In the genomic region with DNA sequence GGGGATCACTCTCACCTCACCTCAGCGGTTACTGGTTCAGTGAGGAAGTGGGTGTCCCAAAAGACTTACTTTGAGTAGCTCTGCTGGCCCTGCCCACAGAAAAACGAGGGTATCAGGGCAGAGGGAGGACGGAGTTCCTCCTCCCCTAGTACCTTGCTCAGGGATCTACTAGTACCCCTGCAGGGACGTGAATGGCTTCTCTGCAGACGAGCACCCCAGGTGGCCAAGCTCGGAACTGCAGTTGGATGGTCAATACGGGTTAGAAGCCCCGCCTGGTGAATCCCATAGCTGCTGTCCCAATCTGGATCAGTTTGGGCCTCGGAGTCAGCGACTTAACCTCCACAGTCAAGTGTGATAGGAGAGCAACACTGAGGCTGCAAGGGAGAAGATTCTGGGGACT, we compare ENCODE assay signal across 8 mouse cellular contexts. TPM values are rescaled to one million over a fixed set of nuclear protein-coding genes. Genes with fewer than 3 reads are reported as not detected.
DNase-seq lines count a peak whose midpoint lies in the region; ATAC-seq and TF ChIP-seq lines count a peak whose summit lies in the region.

No protein-coding gene starts in this region.

- TF ChIP-seq EP300 in MEL (IDR thresholded peaks at IDR 0.05; ENCODE audit: low read depth in 1 of 2, low read length in 2 of 2) = no peak

- H3K27me3 ChIP-seq in MEL (ENCODE audit: control insufficient read depth in 1 of 2, insufficient read depth in 2 of 2, low read length in 2 of 2) = no peaks in the 10 kb centered on the region
- no peaks in the 10 kb centered on the region for H3K27me3 ChIP-seq in cerebellum, adult 2 months (ENCODE audit: control insufficient read depth, insufficient read depth, low read length)
- H3K27me3 ChIP-seq in forebrain, postnatal 0 days (ENCODE audit: insufficient read depth, low read length) = no peaks in the 10 kb centered on the region
- H3K27me3 ChIP-seq in lung, embryonic 14.5 days (ENCODE audit: insufficient read depth, low read length) = no peaks in the 10 kb centered on the region
- no peaks in the 10 kb centered on the region for H3K27me3 ChIP-seq in thymus, adult 2 months (ENCODE audit: control insufficient read depth, insufficient read depth, low read length)

- H3K27ac ChIP-seq in MEL (ENCODE audit: control insufficient read depth, low read depth, low read length) = no peak overlapping the region
- H3K27ac ChIP-seq in cerebellum, adult 2 months (ENCODE audit: insufficient read depth, low read length) = no peak overlapping the region
- H3K27ac ChIP-seq in forebrain, postnatal 0 days (ENCODE audit: low read depth, low read length) = no peak overlapping the region
- H3K27ac ChIP-seq in layer of hippocampus, adult 2 months = no peak overlapping the region
- H3K27ac ChIP-seq in lung, embryonic 14.5 days (ENCODE audit: low read depth) = no peak overlapping the region
- no peak overlapping the region for H3K27ac ChIP-seq in olfactory bulb, adult 2 months (ENCODE audit: insufficient read depth, low read depth, low read length)
- H3K27ac ChIP-seq in thymus, adult 2 months (ENCODE audit: control insufficient read depth, insufficient read depth, low read length) = no peak overlapping the region

- H3K4me3 ChIP-seq in MEL (ENCODE audit: control insufficient read depth in 1 of 2, insufficient read depth in 1 of 2, low read depth in 2 of 2, low read length in 2 of 2) = no peak overlapping the region; a peak in 1 of 4 replicates
- no peak overlapping the region for H3K4me3 ChIP-seq in cerebellum, adult 2 months (replicated peaks; ENCODE audit: insufficient read depth, low read depth, low read length)
- no peak overlapping the region for H3K4me3 ChIP-seq in forebrain, postnatal 0 days (ENCODE audit: low read depth, low read length)
- H3K4me3 ChIP-seq in layer of hippocampus, adult 2 months = peak overlapping the region; percentile 9; the same call in 1 of the 2 replicates
- H3K4me3 ChIP-seq in lung, embryonic 14.5 days (ENCODE audit: low read depth, low read length) = no peak overlapping the region
- H3K4me3 ChIP-seq in olfactory bulb, adult 2 months (ENCODE audit: insufficient read depth, low read depth, low read length) = no peak overlapping the region
- H3K4me3 ChIP-seq in thymus, adult 2 months (ENCODE audit: control insufficient read depth, insufficient read depth, low read length) = no peak overlapping the region

- peak overlapping the region; percentile 33 for H3K4me2 ChIP-seq in forebrain, postnatal 0 days (ENCODE audit: low read depth)
- peak overlapping the region; percentile 39 for H3K4me2 ChIP-seq in lung, embryonic 14.5 days

- peak; percentile 13 for TF ChIP-seq RAD21 in MEL (IDR thresholded peaks at IDR 0.05; ENCODE audit: low read depth, low read length)

- peak; percentile 86 for DNase-seq in MEL (ENCODE audit: low read depth, low spot score)
- DNase-seq in cerebellum, adult 2 months = peak; percentile 83 to 91
- DNase-seq in forebrain, postnatal 0 days = peak; percentile 92
- peak; percentile 82 to 96 for DNase-seq in layer of hippocampus, adult 2 months (ENCODE audit: low spot score in 2 of 2)
- peak; percentile 96 for DNase-seq in lung, embryonic 14.5 days
- peak; percentile 92 for DNase-seq in thymus, adult 2 months

- H3K9ac ChIP-seq in MEL (ENCODE audit: control insufficient read depth, low read depth, low read length, poor library complexity, severe bottlenecking) = no peak overlapping the region
- H3K9ac ChIP-seq in forebrain, postnatal 0 days = no peak overlapping the region
- H3K9ac ChIP-seq in lung, embryonic 14.5 days = no peak overlapping the region

- H3K79me2 ChIP-seq in MEL (ENCODE audit: control insufficient read depth, insufficient read depth, low read length, poor library complexity) = no peaks in the 10 kb centered on the region

- no peaks in the 10 kb centered on the region for H3K9me3 ChIP-seq in MEL (replicated peaks; ENCODE audit: insufficient read depth, low read length)
- H3K9me3 ChIP-seq in forebrain, postnatal 0 days (ENCODE audit: low read length) = no peaks in the 10 kb centered on the region
- no peaks in the 10 kb centered on the region for H3K9me3 ChIP-seq in lung, embryonic 14.5 days (ENCODE audit: low read depth, low read length)

- TF ChIP-seq POLR2A in MEL (IDR thresholded peaks at IDR 0.05; ENCODE audit: control insufficient read depth in 1 of 2, insufficient read depth in 1 of 2, low read depth in 1 of 2, low read length in 2 of 2, poor library complexity in 1 of 2) = no peak
- no peak for TF ChIP-seq POLR2A in cerebellum, adult 2 months (IDR thresholded peaks at IDR 0.05; ENCODE audit: borderline replicate concordance, insufficient read depth, low read length)
- no peak for TF ChIP-seq POLR2A in olfactory bulb, adult 2 months (IDR thresholded peaks at IDR 0.05; ENCODE audit: insufficient read depth, low read depth, low read length)
- no peak for TF ChIP-seq POLR2A in thymus, adult 2 months (IDR thresholded peaks at IDR 0.05; ENCODE audit: control insufficient read depth, extremely low read depth, insufficient read depth, low read length, poor library complexity)

- TF ChIP-seq CTCF in MEL (IDR thresholded peaks at IDR 0.05 in 2 of 3, conservative IDR thresholded peaks at IDR 0.05 in 1 of 3; ENCODE audit: control insufficient read depth in 1 of 3, insufficient read depth in 1 of 3, low read depth in 2 of 3, low read length in 3 of 3, poor library complexity in 1 of 3, severe bottlenecking in 1 of 3) = peak; percentile 72 to 91 (median 76)
- TF ChIP-seq CTCF in cerebellum, adult 2 months (IDR thresholded peaks at IDR 0.05; ENCODE audit: borderline replicate concordance, insufficient read depth, low read depth, low read length) = peak; percentile 87
- TF ChIP-seq CTCF in forebrain, postnatal 0 days (IDR thresholded peaks at IDR 0.05; ENCODE audit: low read depth) = peak; percentile 96
- peak; percentile 83 for TF ChIP-seq CTCF in layer of hippocampus, adult 2 months (conservative IDR thresholded peaks at IDR 0.05)
- TF ChIP-seq CTCF in lung, embryonic 14.5 days (IDR thresholded peaks at IDR 0.05; ENCODE audit: low read depth) = peak; percentile 93
- TF ChIP-seq CTCF in olfactory bulb, adult 2 months (IDR thresholded peaks at IDR 0.05; ENCODE audit: insufficient read depth, low read depth, low read length) = peak; percentile 65
- peak; percentile 84; the same call in 1 of the 2 replicates for TF ChIP-seq CTCF in thymus, adult 2 months (IDR thresholded peaks at IDR 0.05; ENCODE audit: borderline replicate concordance, control insufficient read depth, extremely low read depth, insufficient read depth, low read length, poor library complexity)

- H3K36me3 ChIP-seq in MEL (ENCODE audit: control insufficient read depth in 1 of 2, insufficient read depth in 2 of 2, low read length in 2 of 2) = no peaks in the 10 kb centered on the region
- no peaks in the 10 kb centered on the region for H3K36me3 ChIP-seq in forebrain, postnatal 0 days (ENCODE audit: insufficient read depth)
- no peaks in the 10 kb centered on the region for H3K36me3 ChIP-seq in lung, embryonic 14.5 days (ENCODE audit: insufficient read depth)
- H3K36me3 ChIP-seq in thymus, adult 2 months (ENCODE audit: control insufficient read depth, insufficient read depth, low read length) = no peaks in the 10 kb centered on the region

- 5% methylated on average over 10 of the region's 10 CpGs for WGBS in cerebellum, adult 2 months
- WGBS in forebrain, postnatal 0 days = 7% methylated on average over 10 of the region's 10 CpGs
- 6% methylated on average over 10 of the region's 10 CpGs for WGBS in lung, embryonic 14.5 days
- WGBS in olfactory bulb, adult 2 months = 7% methylated on average over 10 of the region's 10 CpGs
- WGBS in thymus, adult 2 months = 8% methylated on average over 10 of the region's 10 CpGs

- H3K4me1 ChIP-seq in MEL (ENCODE audit: control insufficient read depth in 1 of 2, insufficient read depth in 2 of 2, low read length in 2 of 2) = no peaks in the 10 kb centered on the region
- peaks cover 6% of the 10 kb centered on the region for H3K4me1 ChIP-seq in cerebellum, adult 2 months (ENCODE audit: control insufficient read depth, insufficient read depth, low read length)
- H3K4me1 ChIP-seq in forebrain, postnatal 0 days (ENCODE audit: insufficient read depth) = 0 out of 2 replicates have a peak, but pooled peaks cover 4% of the 10 kb centered on the region
- H3K4me1 ChIP-seq in lung, embryonic 14.5 days (ENCODE audit: insufficient read depth) = no peaks in the 10 kb centered on the region; the same call in 1 of the 2 replicates
- H3K4me1 ChIP-seq in olfactory bulb, adult 2 months (ENCODE audit: control insufficient read depth, insufficient read depth, low read length) = peaks cover 16% of the 10 kb centered on the region
- H3K4me1 ChIP-seq in thymus, adult 2 months (replicated peaks; ENCODE audit: control insufficient read depth, insufficient read depth, low read length) = peaks cover 9% of the 10 kb centered on the region

- ATAC-seq in forebrain, postnatal 0 days = peak; percentile 67
- ATAC-seq in hematopoietic stem cell, adult 5-6 weeks (replicated peaks in 1 of 2; ENCODE audit: insufficient read depth in 1 of 2, low FRiP score in 2 of 2, low TSS enrichment in 1 of 2, low read depth in 1 of 2, poor library complexity in 2 of 2, severe bottlenecking in 2 of 2) = peak; percentile 67 to 76; a peak in 2 of 4 replicates
- 0 out of 2 replicates have a peak, but pooled peaks have one; percentile 51 for ATAC-seq in lung, embryonic 14.5 days (ENCODE audit: insufficient read depth)

RNA-seq across cellular contexts. Expression of a gene that starts 12.8 kb away (rescaled TPM):
- not detected in 2 replicates for total RNA-seq in MEL (2012; rRNA removed)
- not detected for polyA plus RNA-seq in MEL (2012; ENCODE audit: insufficient read depth in 1 of 2, insufficient read length in 2 of 2, low read depth in 1 of 2, low replicate concordance in 2 of 2, missing spikeins in 1 of 2)
- polyA plus RNA-seq in cerebellum, adult 2 months (2012; rRNA removed) = 2.1 and 3.1 TPM in 2 replicates
- total RNA-seq in forebrain, postnatal 0 days (2014; rRNA removed) = 22.6 and 22.7 TPM in 2 replicates
- polyA plus RNA-seq in forebrain, postnatal 0 days (2015; fragmentation: Nextera tagmentation; extraction: Ambion mirVana) = 15.9 and 16.6 TPM in 2 replicates
- 3.1 TPM in 1 of 2 replicates, not detected in the other for total RNA-seq in hematopoietic stem cell, adult 5-6 weeks (2017)
- total RNA-seq in layer of hippocampus, adult 2 months (2021) = 10 to 100 TPM; 10.2 to 10.9 TPM
- polyA plus RNA-seq in lung, embryonic 14.5 days (2014; fragmentation: Nextera tagmentation; extraction: Ambion mirVana) = 1.2 and 1.5 TPM in 2 replicates
- not detected in 2 replicates for polyA plus RNA-seq in olfactory bulb, adult 2 months (2012; ENCODE audit: insufficient read depth, insufficient read length, low replicate concordance, missing spikeins)
- polyA plus RNA-seq in thymus, adult 2 months (2012; rRNA removed) = 220 and 236 TPM in 2 replicates

RNA-seq across cellular contexts. Expression of a gene that starts 14.1 kb away (rescaled TPM):
- total RNA-seq in MEL (2012; rRNA removed) = not detected in 2 replicates
- polyA plus RNA-seq in MEL (2012; ENCODE audit: insufficient read depth in 1 of 2, insufficient read length in 2 of 2, low read depth in 1 of 2, low replicate concordance in 2 of 2, missing spikeins in 1 of 2) = not detected
- polyA plus RNA-seq in cerebellum, adult 2 months (2012; rRNA removed) = 23.4 and 27.0 TPM in 2 replicates
- 28.9 and 42.6 TPM in 2 replicates for total RNA-seq in forebrain, postnatal 0 days (2014; rRNA removed)
- 13.4 and 19.6 TPM in 2 replicates for polyA plus RNA-seq in forebrain, postnatal 0 days (2015; fragmentation: Nextera tagmentation; extraction: Ambion mirVana)
- not detected in 2 replicates for total RNA-seq in hematopoietic stem cell, adult 5-6 weeks (2017)
- 100 to 1,000 TPM in 1 of 2 experiments, 10 to 100 TPM in 1; 95.8 to 102 TPM for total RNA-seq in layer of hippocampus, adult 2 months (2021)
- 0.05 and 0.20 TPM in 2 replicates for polyA plus RNA-seq in lung, embryonic 14.5 days (2014; fragmentation: Nextera tagmentation; extraction: Ambion mirVana)
- polyA plus RNA-seq in olfactory bulb, adult 2 months (2012; ENCODE audit: insufficient read depth, insufficient read length, low replicate concordance, missing spikeins) = not detected in 2 replicates
- 11.3 and 12.4 TPM in 2 replicates for polyA plus RNA-seq in thymus, adult 2 months (2012; rRNA removed)

RNA-seq across cellular contexts. Expression of a gene that starts 42.3 kb away (rescaled TPM):
- total RNA-seq in MEL (2012; rRNA removed) = not detected in 2 replicates
- polyA plus RNA-seq in MEL (2012; ENCODE audit: insufficient read depth in 1 of 2, insufficient read length in 2 of 2, low read depth in 1 of 2, low replicate concordance in 2 of 2, missing spikeins in 1 of 2) = not detected
- polyA plus RNA-seq in cerebellum, adult 2 months (2012; rRNA removed) = 104 and 107 TPM in 2 replicates
- total RNA-seq in forebrain, postnatal 0 days (2014; rRNA removed) = 412 and 499 TPM in 2 replicates
- 739 and 836 TPM in 2 replicates for polyA plus RNA-seq in forebrain, postnatal 0 days (2015; fragmentation: Nextera tagmentation; extraction: Ambion mirVana)
- total RNA-seq in hematopoietic stem cell, adult 5-6 weeks (2017) = not detected in 2 replicates
- total RNA-seq in layer of hippocampus, adult 2 months (2021) = 10 to 100 TPM; 81.6 to 83.4 TPM
- 35.6 and 38.1 TPM in 2 replicates for polyA plus RNA-seq in lung, embryonic 14.5 days (2014; fragmentation: Nextera tagmentation; extraction: Ambion mirVana)
- polyA plus RNA-seq in olfactory bulb, adult 2 months (2012; ENCODE audit: insufficient read depth, insufficient read length, low replicate concordance, missing spikeins) = not detected in 2 replicates
- polyA plus RNA-seq in thymus, adult 2 months (2012; rRNA removed) = 5.4 and 8.9 TPM in 2 replicates

Comparison
In these comparisons a context has a peak if more than half of its experiments do, and no peak if none do; other contexts are left out.
1. RNA of a gene that starts 12.8 kb away (polyA plus RNA-seq): 220 to 236 TPM in thymus, adult 2 months; 15.9 to 16.6 TPM in forebrain, postnatal 0 days, 2.1 to 3.1 TPM in cerebellum, adult 2 months, 1.2 to 1.5 TPM in lung, embryonic 14.5 days, not detected in MEL and not detected in olfactory bulb, adult 2 months; every median in the first group is over 10 times any median in the second.
2. Peak in every context shown above with its lines, with median percentiles within 50 percentile points of each other: DNase-seq, CTCF ChIP-seq and ATAC-seq.